Mouse (Mus musculus) adrenal gland, postnatal 36 days (tissue): Measurements from ENCODE around the gene Gm5591. TPM values are rescaled to one million over a fixed set of nuclear protein-coding genes. Genes with fewer than 3 reads are reported as not detected.
"Not testable (repeated sequence)": the region's sequence is repeated elsewhere in the genome, so short reads cannot be mapped to it uniquely, and the experiment has no call there.

Experiments used
- DNase-seq, 2 experiments: peaks; one replicate each; pipeline ENCODE4 v3.0.0; 2021; ENCODE audit warnings: mixed read lengths in 1 of 2
- long read RNA-seq, 2 experiments: library from polyadenylated mRNA; stranded (forward); transcript quantifications; one replicate each; pipeline ENCODE4 v2.0.0; 2021; ENCODE audit warnings: borderline sequencing depth in 2 of 2
- total RNA-seq, 2 experiments: library from RNA; stranded (reverse); gene quantifications; 2 replicates each; pipeline ENCODE4 v1.2.3; 2021

Gene Gm5591
- not detected for total RNA-seq
- long read RNA-seq, experiment 1, result 0 reads
- long read RNA-seq, experiment 2, result 0 reads

GRCm38 (mm10) chr7:38528093-38528492 is at the start of gene Gm5591:
Gene Gm5591, minus strand, starts transcription at chr7:38528193.
- DNase-seq, result not testable (repeated sequence)

- DNase-seq, result not testable (repeated sequence)
These were observed 39.5 kb downstream of the Gm5591 start for GRCm38 (mm10) chr7:38488468-38488867.
